Mouse (Mus musculus) cerebellum, adult 2 months (tissue): ENCODE results near the gene Zar1.

ENCODE experiments used
- CTCF ChIP-seq: fragments of 200-500 bp; IDR thresholded peaks from 2 replicates; pipeline ENCODE4 v1.5.1; 2011; ENCODE audit warnings: low read depth, mild to moderate bottlenecking, control low read depth, low read length, moderate library complexity, borderline replicate concordance; ENCODE audit not compliant: insufficient read depth
- POLR2A ChIP-seq: fragments of 200-500 bp; IDR thresholded peaks from 2 replicates; pipeline ENCODE4 v1.6.1; 2011; ENCODE audit warnings: low read length, control low read depth, borderline replicate concordance; ENCODE audit not compliant: insufficient read depth

DNA sequence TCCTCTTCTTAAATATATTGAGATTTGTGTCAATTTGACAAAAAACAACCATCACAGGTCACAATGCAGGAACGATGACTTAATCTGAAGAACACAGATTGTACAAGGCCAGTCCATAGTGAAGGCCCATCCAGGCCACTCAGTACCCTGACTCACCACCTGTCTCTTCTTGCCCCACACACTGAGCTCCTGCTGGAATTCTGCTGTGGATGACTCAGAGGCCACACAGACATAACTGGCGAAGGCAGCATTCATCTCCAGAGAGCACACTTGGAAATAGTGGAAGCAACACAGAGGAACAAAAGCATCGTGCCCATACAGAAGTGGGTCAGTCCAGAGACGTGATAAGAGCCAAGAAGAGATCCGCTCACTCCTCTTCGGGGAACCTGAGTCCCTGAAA lies 49.0 kb upstream of the Zar1 start:
- TF ChIP-seq CTCF (no peak), POLR2A (no peak)
